Mouse (Mus musculus): ENCODE results near the gene AL607142.1. TPM values are rescaled to one million over a fixed set of nuclear protein-coding genes. Genes with fewer than 3 reads are reported as not detected.

The AL607142.1 gene
- total and polyA plus RNA-seq, 2 experiments from 2014 or later = not detected

- 74% methylated on average over 3 of the region's 3 CpGs for WGBS
These were observed 6.6 kb downstream of the AL607142.1 start for GRCm38 (mm10) chr4:120071411-120071810.

GRCm38 (mm10) chr4:120071842-120072507 is 7.2 kb downstream of the AL607142.1 start:
- H3K27ac ChIP-seq = no peak overlapping the region

More at GRCm38 (mm10) chr4:120071411-120071810, 6.6 kb downstream of the AL607142.1 start:
- ATAC-seq (no peak), DNase-seq (ENCODE audit: low spot score) (no peak)
- H3K4me3 ChIP-seq (ENCODE audit: low read length) = no peak overlapping the region
- H3K36me3 ChIP-seq (ENCODE audit: insufficient read depth, low read length) = no peaks in the 10 kb centered on the region
- no peak overlapping the region for H3K4me2 ChIP-seq (ENCODE audit: low read depth, low read length)
- H3K9me3 ChIP-seq (ENCODE audit: low read length) = no peaks in the 10 kb centered on the region
- H3K27ac ChIP-seq = no peak overlapping the region
- H3K27me3 ChIP-seq (ENCODE audit: insufficient read depth, low read length) = no peaks in the 10 kb centered on the region
- TF ChIP-seq CTCF (IDR thresholded peaks at IDR 0.05; ENCODE audit: low read depth) = no peak
- H3K9ac ChIP-seq (replicated peaks; ENCODE audit: low read length) = no peak overlapping the region
- peaks cover 5% of the 10 kb centered on the region; the same call in 1 of the 2 replicates for H3K4me1 ChIP-seq (ENCODE audit: insufficient read depth, low read length)

GRCm38 (mm10) chr4:120074061-120074460 is 9.3 kb downstream of the AL607142.1 start:
- peak; percentile 93 for ATAC-seq
- WGBS = 36% methylated on average over 5 of the region's 5 CpGs
- H3K4me1 ChIP-seq (ENCODE audit: insufficient read depth, low read length) = peaks cover 5% of the 10 kb centered on the region; the same call in 1 of the 2 replicates

More at GRCm38 (mm10) chr4:120071842-120072507, 7.2 kb downstream of the AL607142.1 start:
- H3K4me1 ChIP-seq (ENCODE audit: insufficient read depth, low read length) = peaks cover 5% of the 10 kb centered on the region; the same call in 1 of the 2 replicates
- no peaks in the 10 kb centered on the region for H3K9me3 ChIP-seq (ENCODE audit: low read length)
- H3K9ac ChIP-seq (replicated peaks; ENCODE audit: low read length) = no peak overlapping the region
- ATAC-seq (no peak), DNase-seq (ENCODE audit: low spot score) (no peak)
- no peak overlapping the region for H3K4me2 ChIP-seq (ENCODE audit: low read depth, low read length)
- no peaks in the 10 kb centered on the region for H3K27me3 ChIP-seq (ENCODE audit: insufficient read depth, low read length)
- H3K36me3 ChIP-seq (ENCODE audit: insufficient read depth, low read length) = no peaks in the 10 kb centered on the region
- H3K4me3 ChIP-seq (ENCODE audit: low read length) = no peak overlapping the region
- TF ChIP-seq CTCF (IDR thresholded peaks at IDR 0.05; ENCODE audit: low read depth) = no peak
- WGBS = 46% methylated on average over 15 of the region's 15 CpGs

GRCm38 (mm10) chr4:120077322-120077721 is 12.5 kb downstream of the AL607142.1 start:
- Histone ChIP-seq H3K4me3 (ENCODE audit: low read length) (no peak overlapping the region), H3K4me2 (ENCODE audit: low read depth, low read length) (no peak overlapping the region), H3K9me3 (ENCODE audit: low read length) (no peaks in the 10 kb centered on the region), H3K9ac (replicated peaks; ENCODE audit: low read length) (no peak overlapping the region), H3K4me1 (ENCODE audit: insufficient read depth, low read length) (peaks cover 5% of the 10 kb centered on the region; the same call in 1 of the 2 replicates), H3K27ac (no peak overlapping the region), H3K36me3 (ENCODE audit: insufficient read depth, low read length) (no peaks in the 10 kb centered on the region), H3K27me3 (ENCODE audit: insufficient read depth, low read length) (no peaks in the 10 kb centered on the region)
- DNase-seq (ENCODE audit: low spot score) = no peak
- 91% methylated on average over 8 of the region's 8 CpGs for WGBS
- ATAC-seq = no peak
- TF ChIP-seq CTCF (IDR thresholded peaks at IDR 0.05; ENCODE audit: low read depth) = no peak

More at GRCm38 (mm10) chr4:120074061-120074460, 9.3 kb downstream of the AL607142.1 start:
- Histone ChIP-seq H3K27me3 (ENCODE audit: insufficient read depth, low read length) (no peaks in the 10 kb centered on the region), H3K9me3 (ENCODE audit: low read length) (no peaks in the 10 kb centered on the region), H3K27ac (peak overlapping the region; percentile 66), H3K9ac (replicated peaks; ENCODE audit: low read length) (no peak overlapping the region), H3K4me3 (ENCODE audit: low read length) (no peak overlapping the region), H3K4me2 (ENCODE audit: low read depth, low read length) (no peak overlapping the region), H3K36me3 (ENCODE audit: insufficient read depth, low read length) (no peaks in the 10 kb centered on the region)
- DNase-seq (ENCODE audit: low spot score) = peak; percentile 72
- TF ChIP-seq CTCF (IDR thresholded peaks at IDR 0.05; ENCODE audit: low read depth) = no peak

- WGBS = 85% methylated on average over 5 of the region's 5 CpGs
- H3K4me2 ChIP-seq (ENCODE audit: low read depth, low read length) = no peak overlapping the region
- H3K27ac ChIP-seq = no peak overlapping the region
- H3K4me3 ChIP-seq (ENCODE audit: low read length) = no peak overlapping the region
- no peaks in the 10 kb centered on the region for H3K9me3 ChIP-seq (ENCODE audit: low read length)
- no peak for DNase-seq (ENCODE audit: low spot score)
- TF ChIP-seq CTCF (IDR thresholded peaks at IDR 0.05; ENCODE audit: low read depth) = no peak
- no peak overlapping the region for H3K9ac ChIP-seq (replicated peaks; ENCODE audit: low read length)
- H3K36me3 ChIP-seq (ENCODE audit: insufficient read depth, low read length) = no peaks in the 10 kb centered on the region
- H3K27me3 ChIP-seq (ENCODE audit: insufficient read depth, low read length) = no peaks in the 10 kb centered on the region
- no peak for ATAC-seq
- no peaks in the 10 kb centered on the region for H3K4me1 ChIP-seq (ENCODE audit: insufficient read depth, low read length)
These were observed 17.7 kb downstream of the AL607142.1 start for GRCm38 (mm10) chr4:120082527-120082926.

GRCm38 (mm10) chr4:120083700-120084099 is 18.9 kb downstream of the AL607142.1 start:
- H3K4me2 ChIP-seq (ENCODE audit: low read depth, low read length) = no peak overlapping the region
- 77% methylated on average over 3 of the region's 3 CpGs for WGBS
- no peak overlapping the region for H3K9ac ChIP-seq (replicated peaks; ENCODE audit: low read length)
- H3K27ac ChIP-seq = no peak overlapping the region
- TF ChIP-seq CTCF (IDR thresholded peaks at IDR 0.05; ENCODE audit: low read depth) = no peak
- no peaks in the 10 kb centered on the region for H3K4me1 ChIP-seq (ENCODE audit: insufficient read depth, low read length)
- DNase-seq (ENCODE audit: low spot score) (peak; percentile 9), ATAC-seq (no peak)
- H3K27me3 ChIP-seq (ENCODE audit: insufficient read depth, low read length) = no peaks in the 10 kb centered on the region
- no peak overlapping the region for H3K4me3 ChIP-seq (ENCODE audit: low read length)
- H3K36me3 ChIP-seq (ENCODE audit: insufficient read depth, low read length) = no peaks in the 10 kb centered on the region
- no peaks in the 10 kb centered on the region for H3K9me3 ChIP-seq (ENCODE audit: low read length)

- Histone ChIP-seq H3K36me3 (ENCODE audit: insufficient read depth, low read length) (no peaks in the 10 kb centered on the region), H3K9ac (replicated peaks; ENCODE audit: low read length) (no peak overlapping the region), H3K4me2 (ENCODE audit: low read depth, low read length) (no peak overlapping the region), H3K4me1 (ENCODE audit: insufficient read depth, low read length) (no peaks in the 10 kb centered on the region), H3K27ac (no peak overlapping the region), H3K27me3 (ENCODE audit: insufficient read depth, low read length) (no peaks in the 10 kb centered on the region), H3K4me3 (ENCODE audit: low read length) (no peak overlapping the region), H3K9me3 (ENCODE audit: low read length) (no peaks in the 10 kb centered on the region)
- DNase-seq (ENCODE audit: low spot score) (no peak), ATAC-seq (no peak)
- no peak for TF ChIP-seq CTCF (IDR thresholded peaks at IDR 0.05; ENCODE audit: low read depth)
- WGBS = 74% methylated on average over 8 of the region's 8 CpGs
These were observed 24.7 kb downstream of the AL607142.1 start for GRCm38 (mm10) chr4:120089536-120089935.

Data from hindbrain, postnatal 0 days (tissue).